Mouse (Mus musculus) erythroblast, embryonic 14.5 days (primary cell): Measurements from ENCODE around the gene Tbx20.

Experiments
- GATA1 ChIP-seq: IDR thresholded peaks from 2 replicates; pipeline ENCODE4 v1.6.1; 2012; ENCODE audit warnings: low read length, inconsistent platforms, mixed read lengths
- TAL1 ChIP-seq: IDR thresholded peaks from 3 replicates; pipeline ENCODE4 v1.6.1; 2012; ENCODE audit warnings: low read length, inconsistent platforms, mixed read lengths

GRCm38 (mm10) chr9:24818511-24818910, 44.4 kb upstream of the Tbx20 start:
- TF ChIP-seq GATA1, result no peak
- no peak for TF ChIP-seq TAL1
